11 mouse cellular contexts compared by ENCODE assay signal in genomic region chr14:61836231-61836630, GRCm38 (mm10).
DNase-seq lines count a peak whose midpoint lies in the region; ATAC-seq and TF ChIP-seq lines count a peak whose summit lies in the region.
"Had no signal": no experiment of that assay in that cellular context is flagged by ENCODE, and none has a peak within 500 bp of the region (broad histone marks: within the 10 kb centered on the region; RNA-seq: fewer than 3 reads in every experiment).

No protein-coding gene starts in this region.

- H3K27me3 ChIP-seq in lung, embryonic 14.5 days (ENCODE audit: insufficient read depth, low read length): no peaks in the 10 kb centered on the region
- H3K27me3 ChIP-seq in neural tube, embryonic 13.5 days: no peaks in the 10 kb centered on the region
- H3K27me3 ChIP-seq in midbrain, embryonic 14.5 days (ENCODE audit: control insufficient read depth, insufficient read depth, low read length): no peaks in the 10 kb centered on the region
- H3K27me3 ChIP-seq: megakaryocyte, embryonic 14.5 days had no signal

- ATAC-seq in lung, embryonic 14.5 days (ENCODE audit: insufficient read depth): no peak
- ATAC-seq in hematopoietic stem cell, adult 5-6 weeks (replicated peaks in 1 of 2; ENCODE audit: insufficient read depth in 1 of 2, low FRiP score in 2 of 2, low TSS enrichment in 1 of 2, low read depth in 1 of 2, poor library complexity in 2 of 2, severe bottlenecking in 2 of 2): peak; percentile 90 to 94
- no peak for ATAC-seq in neural tube, embryonic 13.5 days (ENCODE audit: low read depth)
- ATAC-seq in midbrain, embryonic 14.5 days (ENCODE audit: low FRiP score, low TSS enrichment): no peak
- ATAC-seq: hindbrain, postnatal 0 days had no signal

- H3K4me2 ChIP-seq in lung, embryonic 14.5 days: no peak overlapping the region
- no peak overlapping the region for H3K4me2 ChIP-seq in neural tube, embryonic 13.5 days
- H3K4me2 ChIP-seq in midbrain, embryonic 14.5 days (ENCODE audit: low read length): no peak overlapping the region

- no peaks in the 10 kb centered on the region for H3K9me3 ChIP-seq in lung, embryonic 14.5 days (ENCODE audit: low read depth, low read length)
- no peaks in the 10 kb centered on the region for H3K9me3 ChIP-seq in neural tube, embryonic 13.5 days
- H3K9me3 ChIP-seq in midbrain, embryonic 14.5 days (ENCODE audit: control insufficient read depth, low read length): no peaks in the 10 kb centered on the region

- H3K4me1 ChIP-seq in lung, embryonic 14.5 days (ENCODE audit: insufficient read depth): peaks cover 17% of the 10 kb centered on the region; the same call in 1 of the 2 replicates
- peaks cover 17% of the 10 kb centered on the region for H3K4me1 ChIP-seq in neural tube, embryonic 13.5 days (replicated peaks)
- H3K4me1 ChIP-seq in midbrain, embryonic 14.5 days (ENCODE audit: control insufficient read depth, insufficient read depth, low read length): no peaks in the 10 kb centered on the region

- H3K9ac ChIP-seq in lung, embryonic 14.5 days: no peak overlapping the region
- no peak overlapping the region for H3K9ac ChIP-seq in neural tube, embryonic 13.5 days
- H3K9ac ChIP-seq in midbrain, embryonic 14.5 days (replicated peaks; ENCODE audit: low read length): no peak overlapping the region

- H3K27ac ChIP-seq in lung, embryonic 14.5 days (ENCODE audit: low read depth): peak overlapping the region; percentile 12; the same call in 1 of the 2 replicates
- H3K27ac ChIP-seq in neural tube, embryonic 13.5 days (replicated peaks): 0 out of 2 replicates have a peak overlapping the region, but pooled peaks have one; percentile 9
- no peak overlapping the region for H3K27ac ChIP-seq in midbrain, embryonic 14.5 days (replicated peaks; ENCODE audit: low read depth, low read length)
- H3K27ac ChIP-seq: hindbrain, postnatal 0 days had no signal

- 52% methylated on average over 6 of the region's 6 CpGs for WGBS in lung, embryonic 14.5 days
- 72% methylated on average over 6 of the region's 6 CpGs for WGBS in neural tube, embryonic 13.5 days
- 87% methylated on average over 6 of the region's 6 CpGs for WGBS in midbrain, embryonic 14.5 days

- no peak overlapping the region for H3K4me3 ChIP-seq in lung, embryonic 14.5 days (ENCODE audit: low read depth, low read length)
- no peak overlapping the region for H3K4me3 ChIP-seq in neural tube, embryonic 13.5 days
- no peak overlapping the region for H3K4me3 ChIP-seq in midbrain, embryonic 14.5 days (replicated peaks; ENCODE audit: low read depth, low read length)
- H3K4me3 ChIP-seq: megakaryocyte, embryonic 14.5 days had no signal

- H3K36me3 ChIP-seq in lung, embryonic 14.5 days (ENCODE audit: insufficient read depth): no peaks in the 10 kb centered on the region
- no peaks in the 10 kb centered on the region for H3K36me3 ChIP-seq in neural tube, embryonic 13.5 days
- H3K36me3 ChIP-seq in midbrain, embryonic 14.5 days (ENCODE audit: control insufficient read depth, insufficient read depth, low read length): no peaks in the 10 kb centered on the region

- DNase-seq in lung, embryonic 14.5 days: no peak
- no peak for DNase-seq in lung, postnatal 14 days
- DNase-seq in brain, embryonic 14.5 days (ENCODE audit: low read depth): peak; percentile 33
- no peak for DNase-seq in midbrain, embryonic 14.5 days
- DNase-seq in adrenal gland, postnatal 14 days: no peak
- DNase-seq: cerebellum, postnatal 25 days; liver had no signal

- TF ChIP-seq CTCF in lung, embryonic 14.5 days (IDR thresholded peaks at IDR 0.05; ENCODE audit: low read depth): no peak
- no peak for TF ChIP-seq CTCF in brain, embryonic 14.5 days (IDR thresholded peaks at IDR 0.05; ENCODE audit: borderline replicate concordance, extremely low read depth, insufficient read depth, insufficient read length)

- TF ChIP-seq POLR2A in brain, embryonic 14.5 days (IDR thresholded peaks at IDR 0.05; ENCODE audit: borderline replicate concordance, extremely low read depth, insufficient read depth, insufficient read length, poor library complexity, severe bottlenecking): no peak

Comparison
In these comparisons a context has a peak if more than half of its experiments do, and no peak if none do; other contexts are left out.
1. ATAC-seq: peak in hematopoietic stem cell, adult 5-6 weeks (2 of 2); none in lung, embryonic 14.5 days (single experiment), neural tube, embryonic 13.5 days (single experiment) and midbrain, embryonic 14.5 days (single experiment).